Mouse (Mus musculus) embryonic fibroblast, embryonic 13.5 days (primary cell): ENCODE measurements around the gene Slc28a1.

Experiments used
- CTCF ChIP-seq: IDR thresholded peaks from 2 replicates; pipeline ENCODE4 v1.5.1; 2011; ENCODE audit warnings: mild to moderate bottlenecking, control low read depth, low read length, moderate library complexity, borderline replicate concordance; ENCODE audit not compliant: insufficient read depth
- POLR2A ChIP-seq: IDR thresholded peaks from 2 replicates; pipeline ENCODE4 v1.6.1; 2011; ENCODE audit warnings: low read depth, mild to moderate bottlenecking, control low read depth, low read length, moderate library complexity

DNA sequence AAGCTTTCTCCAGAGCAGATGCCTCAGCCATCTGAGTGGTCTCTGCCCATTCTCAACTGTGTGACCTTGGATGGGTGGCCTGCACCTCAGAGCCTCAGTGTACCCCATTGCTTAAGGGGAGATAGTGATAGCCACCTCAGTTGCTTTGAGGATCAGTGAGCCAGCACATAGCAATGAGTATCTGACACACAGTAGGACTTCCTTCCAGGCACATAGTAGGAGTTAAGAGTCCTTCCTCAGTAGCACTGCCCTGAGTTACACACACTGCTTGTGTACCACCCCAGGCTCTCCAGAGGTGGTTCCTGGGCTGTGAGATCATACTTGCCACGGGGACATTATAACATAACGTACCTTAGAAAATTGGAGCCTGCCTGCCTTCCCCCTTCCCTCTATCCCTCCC is 19.3 kb downstream of the Slc28a1 start:
- no peak for TF ChIP-seq POLR2A
- no peak for TF ChIP-seq CTCF
